Mouse (Mus musculus) midbrain, embryonic 15.5 days (tissue): ENCODE data around the gene 2700097O09Rik. TPM values are rescaled to one million over a fixed set of nuclear protein-coding genes. Genes with fewer than 3 reads are reported as not detected.

Source experiments
- ATAC-seq: fragments of 200-750 bp; cut with Nextera tagmentation; replicated peaks from 2 replicates; pipeline ENCODE4 v1.8.0; 2017; ENCODE audit warnings: moderate TSS enrichment
- H3K27ac ChIP-seq: fragments of 300-500 bp; sonication (generic); 2 replicates; pipeline ENCODE4 v1.5.1; 2015; ENCODE audit warnings: mild to moderate bottlenecking, inconsistent platforms
- H3K27me3 ChIP-seq: fragments of 300-500 bp; sonication (generic); replicated peaks from 2 replicates; pipeline ENCODE4 v1.6.1; 2015; ENCODE audit warnings: inconsistent platforms
- H3K36me3 ChIP-seq: fragments of 300-500 bp; sonication (generic); replicated peaks from 2 replicates; pipeline ENCODE4 v1.6.1; 2015; ENCODE audit warnings: inconsistent platforms
- H3K4me1 ChIP-seq: fragments of 300-500 bp; sonication (generic); 2 replicates; pipeline ENCODE4 v1.6.1; 2015; ENCODE audit warnings: inconsistent platforms
- H3K4me2 ChIP-seq: fragments of 300-500 bp; sonication (generic); 2 replicates; pipeline ENCODE4 v1.6.1; 2015; ENCODE audit warnings: inconsistent platforms, mild to moderate bottlenecking, moderate library complexity
- H3K4me3 ChIP-seq: fragments of 300-500 bp; sonication (generic); 2 replicates; pipeline ENCODE4 v1.5.1; 2015; ENCODE audit warnings: mild to moderate bottlenecking, inconsistent platforms
- H3K9ac ChIP-seq: fragments of 300-500 bp; sonication (generic); 2 replicates; pipeline ENCODE4 v1.6.1; 2015; ENCODE audit warnings: mild to moderate bottlenecking, inconsistent platforms
- H3K9me3 ChIP-seq: fragments of 300-500 bp; sonication (generic); 2 replicates; pipeline ENCODE4 v1.6.1; 2016; ENCODE audit warnings: inconsistent platforms
- WGBS: fragments of 180-500 bp; shearing (Covaris S2); methylation state at CpG from one replicate; pipeline ENCODE4 v1.1.7; 2015; ENCODE audit warnings: mixed read lengths; 5-methylcytosine and 5-hydroxymethylcytosine counted together
- polyA plus RNA-seq: library from polyadenylated mRNA; unstranded; fragments of >200 nt; fragmentation: Nextera tagmentation; extraction: Ambion mirVana; gene quantifications from 2 replicates; pipeline ENCODE4 v1.2.1, GENCODE M21; 2015

The 2700097O09Rik gene
- polyA plus RNA-seq, 1 experiment from 2014 or later: 38.4 TPM

DNA sequence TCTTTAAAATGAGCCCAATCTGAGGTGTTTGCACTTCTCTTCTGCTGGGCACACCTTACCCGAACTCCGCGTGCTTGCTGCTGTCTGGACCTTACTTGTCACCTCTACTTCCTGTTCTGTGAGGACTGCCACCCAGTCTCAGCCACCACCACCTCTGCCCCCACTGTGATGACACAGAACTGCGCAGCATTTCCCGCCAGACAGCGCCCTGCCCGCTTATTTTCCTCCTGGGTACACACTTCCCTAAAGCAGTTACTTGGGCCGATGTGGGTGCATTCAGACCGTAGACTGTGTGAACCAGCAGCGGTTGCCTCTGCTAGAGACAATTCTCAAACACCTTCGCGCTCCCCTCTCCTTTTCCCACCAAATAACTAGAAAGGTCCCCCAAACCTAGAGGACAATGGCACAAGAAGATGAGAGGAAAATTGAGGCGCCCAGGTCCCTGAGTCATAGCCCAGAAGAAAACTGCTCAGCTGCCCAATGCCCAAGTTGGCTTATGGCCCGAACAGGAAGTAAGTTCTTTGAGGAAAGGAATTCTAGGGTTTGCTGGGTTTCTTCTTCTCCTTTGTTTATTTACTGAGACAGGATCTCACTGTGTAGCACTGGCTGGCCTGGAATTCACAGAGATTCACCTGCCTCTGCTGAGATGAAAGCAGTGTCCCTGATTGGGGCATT, 80.8 kb downstream of the 2700097O09Rik start:
- no peak for ATAC-seq
- H3K36me3 ChIP-seq: no peaks in the 10 kb centered on the region
- WGBS: 87% methylated on average over 14 of the region's 14 CpGs

GRCm38 (mm10) chr12:54998411-54998810, 81.5 kb downstream of the 2700097O09Rik start:
- Histone ChIP-seq H3K9ac (no peak overlapping the region), H3K4me2 (no peak overlapping the region), H3K36me3 (no peaks in the 10 kb centered on the region), H3K4me1 (no peaks in the 10 kb centered on the region), H3K9me3 (no peaks in the 10 kb centered on the region), H3K27me3 (no peaks in the 10 kb centered on the region), H3K27ac (no peak overlapping the region), H3K4me3 (no peak overlapping the region)
- no peak for ATAC-seq
- 90% methylated on average over 5 of the region's 5 CpGs for WGBS

More for the DNA sequence above, 80.8 kb downstream of the 2700097O09Rik start:
- H3K27ac ChIP-seq: no peak overlapping the region
- no peak overlapping the region for H3K4me3 ChIP-seq
- no peaks in the 10 kb centered on the region for H3K27me3 ChIP-seq
- H3K9ac ChIP-seq: no peak overlapping the region
- no peaks in the 10 kb centered on the region for H3K4me1 ChIP-seq
- H3K4me2 ChIP-seq: no peak overlapping the region
- H3K9me3 ChIP-seq: no peaks in the 10 kb centered on the region

DNA sequence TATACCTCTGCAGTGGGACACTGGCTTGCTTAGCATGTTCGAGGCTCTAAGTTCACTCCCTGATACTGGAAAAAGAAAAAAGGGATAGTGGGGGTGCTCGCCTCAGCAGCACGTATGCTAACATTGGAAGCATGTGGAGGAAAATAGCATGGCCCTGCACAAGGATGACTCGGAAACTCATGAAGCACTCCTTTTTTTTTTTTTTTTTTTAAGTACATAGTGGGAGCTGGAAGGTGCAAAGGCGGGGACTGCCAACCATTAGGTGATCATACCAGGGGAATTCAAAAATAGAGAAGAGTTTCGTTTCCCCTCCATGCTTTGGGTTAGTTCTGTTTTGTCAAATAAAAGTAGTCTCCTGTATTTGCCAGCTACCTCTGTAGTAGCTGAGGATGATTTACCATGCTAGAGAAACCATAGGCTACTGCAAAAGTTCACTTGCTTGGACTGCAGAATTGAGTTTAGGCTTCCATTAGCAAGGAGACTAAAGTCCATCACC, 82.9 kb downstream of the 2700097O09Rik start:
- no peaks in the 10 kb centered on the region for H3K4me1 ChIP-seq
- no peaks in the 10 kb centered on the region for H3K36me3 ChIP-seq
- no peak overlapping the region for H3K27ac ChIP-seq
- WGBS: 89% methylated on average over 6 of the region's 6 CpGs
- no peak overlapping the region for H3K4me2 ChIP-seq
- H3K4me3 ChIP-seq: no peak overlapping the region
- no peak for ATAC-seq
- no peak overlapping the region for H3K9ac ChIP-seq
- no peaks in the 10 kb centered on the region for H3K27me3 ChIP-seq
- H3K9me3 ChIP-seq: no peaks in the 10 kb centered on the region

DNA sequence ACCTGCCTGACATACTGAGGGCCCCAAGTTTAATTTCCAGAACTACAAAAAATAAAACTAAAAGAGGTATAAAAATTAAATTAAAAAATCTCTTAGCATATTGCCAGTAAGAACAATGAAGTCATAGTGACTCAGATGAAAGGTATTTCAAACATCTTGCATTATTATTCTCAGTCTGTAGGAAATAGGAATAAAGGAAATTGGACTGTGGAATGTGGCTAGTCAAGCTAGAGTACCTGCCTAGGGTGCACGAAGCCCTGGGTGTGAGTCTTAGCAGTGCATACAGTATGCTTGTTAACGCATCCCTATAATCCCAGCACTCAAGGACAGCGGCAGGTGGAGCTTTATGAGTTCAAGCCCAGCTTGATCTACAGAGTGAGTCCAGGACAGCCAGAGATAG, 83.9 kb downstream of the 2700097O09Rik start:
- 73% methylated on average over 3 of the region's 3 CpGs for WGBS
- Histone ChIP-seq H3K36me3 (no peaks in the 10 kb centered on the region), H3K4me1 (no peaks in the 10 kb centered on the region), H3K4me2 (no peak overlapping the region), H3K27me3 (no peaks in the 10 kb centered on the region), H3K27ac (no peak overlapping the region), H3K9ac (no peak overlapping the region), H3K4me3 (no peak overlapping the region), H3K9me3 (no peaks in the 10 kb centered on the region)
- ATAC-seq: no peak

Other genes starting within 250 kb of the 2700097O09Rik start
- 271 and 276 TPM in 2 replicates for gene Cfl2, start 217.2 kb downstream of the 2700097O09Rik start, polyA plus RNA-seq
- gene Gm20403, start 93.6 kb downstream of the 2700097O09Rik start, polyA plus RNA-seq: not detected in 2 replicates
- 6.6 and 8.0 TPM in 2 replicates for gene Baz1a, start 65.8 kb downstream of the 2700097O09Rik start, polyA plus RNA-seq
- gene Srp54a, start 152 bp upstream of the 2700097O09Rik start, polyA plus RNA-seq: 173 and 176 TPM in 2 replicates
- gene Fam177a, start 44.4 kb upstream of the 2700097O09Rik start, polyA plus RNA-seq: 61.0 and 65.1 TPM in 2 replicates
- gene Srp54b, start 75.0 kb upstream of the 2700097O09Rik start, polyA plus RNA-seq: 52.9 and 60.9 TPM in 2 replicates
- gene 1700047I17Rik2, start 119.5 kb upstream of the 2700097O09Rik start, polyA plus RNA-seq: not detected in 2 replicates
- 66.2 and 71.0 TPM in 2 replicates for gene Srp54c, start 150.1 kb upstream of the 2700097O09Rik start, polyA plus RNA-seq
- gene 1110008L16Rik, start 219.5 kb upstream of the 2700097O09Rik start, polyA plus RNA-seq: 10.6 and 10.7 TPM in 2 replicates
- 18.8 and 19.7 TPM in 2 replicates for gene Ppp2r3c, start 222.9 kb upstream of the 2700097O09Rik start, polyA plus RNA-seq